Mouse (Mus musculus): ENCODE measurements around the gene Olfr12.

GRCm38 (mm10) chr1:92571022-92571421 lies 46.6 kb upstream of the Olfr12 start, which contains the start of gene Olfr1413:
- no peak for TF ChIP-seq POLR2A (IDR thresholded peaks at IDR 0.05; ENCODE audit: extremely low read depth, insufficient read depth, low read length)
- TF ChIP-seq CTCF (IDR thresholded peaks at IDR 0.05; ENCODE audit: extremely low read depth, insufficient read depth, low read length), result no peak

Measured in cortical plate, adult 2 months (tissue).